Mouse (Mus musculus): ENCODE results near the gene Chd3. TPM values are rescaled to one million over a fixed set of nuclear protein-coding genes. Genes with fewer than 3 reads are reported as not detected.
A peak's percentile ranks its signal among the peaks of the same experiment; 100 is the strongest.

Gene Chd3
- polyA plus RNA-seq, 1 experiment from 2014 or later = 52.4 TPM

GRCm38 (mm10) chr11:69365722-69366121 is 3.5 kb downstream of the Chd3 start:
- H3K9ac ChIP-seq (ENCODE audit: low read length) = peak overlapping the region; percentile 31
- H3K4me3 ChIP-seq (ENCODE audit: low read depth, low read length) = peak overlapping the region; percentile 80
- WGBS = 14% methylated on average over 6 of the region's 6 CpGs
- H3K9me3 ChIP-seq (ENCODE audit: control insufficient read depth, low read length) = no peaks in the 10 kb centered on the region
- no peaks in the 10 kb centered on the region for H3K27me3 ChIP-seq (replicated peaks; ENCODE audit: control insufficient read depth, insufficient read depth, low read length)
- peaks cover 32% of the 10 kb centered on the region for H3K36me3 ChIP-seq (ENCODE audit: control insufficient read depth, insufficient read depth, low read length)
- H3K4me1 ChIP-seq (replicated peaks; ENCODE audit: control insufficient read depth, insufficient read depth, low read length) = peaks cover 29% of the 10 kb centered on the region
- ATAC-seq (replicated peaks; ENCODE audit: low FRiP score, low TSS enrichment, low read depth) (no peak), DNase-seq (ENCODE audit: low spot score) (peak; percentile 66)
- peak overlapping the region; percentile 95 for H3K27ac ChIP-seq (ENCODE audit: low read depth)
- peak overlapping the region; percentile 64 for H3K4me2 ChIP-seq (ENCODE audit: low read length)

GRCm38 (mm10) chr11:69364910-69365309 is 4.3 kb downstream of the Chd3 start:
- Histone ChIP-seq H3K9me3 (ENCODE audit: control insufficient read depth, low read length) (no peaks in the 10 kb centered on the region), H3K36me3 (ENCODE audit: control insufficient read depth, insufficient read depth, low read length) (peaks cover 40% of the 10 kb centered on the region), H3K4me3 (ENCODE audit: low read depth, low read length) (0 out of 2 replicates have a peak overlapping the region, but pooled peaks have one; percentile 80), H3K27ac (ENCODE audit: low read depth) (peak overlapping the region; percentile 95), H3K4me1 (replicated peaks; ENCODE audit: control insufficient read depth, insufficient read depth, low read length) (peaks cover 26% of the 10 kb centered on the region), H3K27me3 (replicated peaks; ENCODE audit: control insufficient read depth, insufficient read depth, low read length) (no peaks in the 10 kb centered on the region), H3K4me2 (ENCODE audit: low read length) (peak overlapping the region; percentile 64), H3K9ac (ENCODE audit: low read length) (no peak overlapping the region)
- ATAC-seq (replicated peaks; ENCODE audit: low FRiP score, low TSS enrichment, low read depth) (no peak; the same call in 1 of the 2 replicates), DNase-seq (ENCODE audit: low spot score) (peak; percentile 85)
- WGBS = 2% methylated on average over 6 of the region's 6 CpGs

- Histone ChIP-seq H3K4me3 (ENCODE audit: low read depth, low read length) (no peak overlapping the region), H3K36me3 (ENCODE audit: control insufficient read depth, insufficient read depth, low read length) (peaks cover 45% of the 10 kb centered on the region), H3K4me2 (ENCODE audit: low read length) (peak overlapping the region; percentile 64), H3K9ac (ENCODE audit: low read length) (no peak overlapping the region), H3K4me1 (replicated peaks; ENCODE audit: control insufficient read depth, insufficient read depth, low read length) (peaks cover 26% of the 10 kb centered on the region), H3K27ac (ENCODE audit: low read depth) (peak overlapping the region; percentile 95), H3K27me3 (replicated peaks; ENCODE audit: control insufficient read depth, insufficient read depth, low read length) (no peaks in the 10 kb centered on the region), H3K9me3 (ENCODE audit: control insufficient read depth, low read length) (no peaks in the 10 kb centered on the region)
- no peak for ATAC-seq (replicated peaks; ENCODE audit: low FRiP score, low TSS enrichment, low read depth)
- WGBS = 47% methylated on average over 8 of the region's 8 CpGs
- DNase-seq (ENCODE audit: low spot score) = no peak
Measured at GRCm38 (mm10) chr11:69364376-69364775, 4.8 kb downstream of the Chd3 start.

- H3K9me3 ChIP-seq (ENCODE audit: control insufficient read depth, low read length) = no peaks in the 10 kb centered on the region
- no peak overlapping the region for H3K4me2 ChIP-seq (ENCODE audit: low read length)
- H3K36me3 ChIP-seq (ENCODE audit: control insufficient read depth, insufficient read depth, low read length) = peaks cover 64% of the 10 kb centered on the region
- ATAC-seq (replicated peaks; ENCODE audit: low FRiP score, low TSS enrichment, low read depth) = no peak
- H3K27ac ChIP-seq (ENCODE audit: low read depth) = no peak overlapping the region
- no peak overlapping the region for H3K9ac ChIP-seq (ENCODE audit: low read length)
- no peak for DNase-seq (ENCODE audit: low spot score)
- H3K27me3 ChIP-seq (replicated peaks; ENCODE audit: control insufficient read depth, insufficient read depth, low read length) = no peaks in the 10 kb centered on the region
- peaks cover 26% of the 10 kb centered on the region for H3K4me1 ChIP-seq (replicated peaks; ENCODE audit: control insufficient read depth, insufficient read depth, low read length)
- no peak overlapping the region for H3K4me3 ChIP-seq (ENCODE audit: low read depth, low read length)
- WGBS = 83% methylated on average over 2 of the region's 2 CpGs
Measured at GRCm38 (mm10) chr11:69362479-69362878, 6.7 kb downstream of the Chd3 start.

GRCm38 (mm10) chr11:69362021-69362420 is 7.2 kb downstream of the Chd3 start:
- no peak for DNase-seq (ENCODE audit: low spot score)

GRCm38 (mm10) chr11:69357690-69358089 is 11.5 kb downstream of the Chd3 start:
- no peaks in the 10 kb centered on the region for H3K4me1 ChIP-seq (replicated peaks; ENCODE audit: control insufficient read depth, insufficient read depth, low read length)
- 88% methylated on average over 12 of the region's 12 CpGs for WGBS
- peaks cover 100% of the 10 kb centered on the region for H3K36me3 ChIP-seq (ENCODE audit: control insufficient read depth, insufficient read depth, low read length)

More at GRCm38 (mm10) chr11:69362021-69362420, 7.2 kb downstream of the Chd3 start:
- Histone ChIP-seq H3K9ac (ENCODE audit: low read length) (no peak overlapping the region), H3K4me1 (replicated peaks; ENCODE audit: control insufficient read depth, insufficient read depth, low read length) (peaks cover 24% of the 10 kb centered on the region), H3K4me2 (ENCODE audit: low read length) (no peak overlapping the region), H3K27ac (ENCODE audit: low read depth) (no peak overlapping the region), H3K9me3 (ENCODE audit: control insufficient read depth, low read length) (no peaks in the 10 kb centered on the region), H3K36me3 (ENCODE audit: control insufficient read depth, insufficient read depth, low read length) (peaks cover 69% of the 10 kb centered on the region), H3K4me3 (ENCODE audit: low read depth, low read length) (no peak overlapping the region), H3K27me3 (replicated peaks; ENCODE audit: control insufficient read depth, insufficient read depth, low read length) (no peaks in the 10 kb centered on the region)
- ATAC-seq (replicated peaks; ENCODE audit: low FRiP score, low TSS enrichment, low read depth) = no peak
- 74% methylated on average over 7 of the region's 7 CpGs for WGBS

GRCm38 (mm10) chr11:69356544-69356943 is 12.7 kb downstream of the Chd3 start:
- no peak overlapping the region for H3K4me3 ChIP-seq (ENCODE audit: low read depth, low read length)

More at GRCm38 (mm10) chr11:69357690-69358089, 11.5 kb downstream of the Chd3 start:
- DNase-seq (ENCODE audit: low spot score) = no peak
- Histone ChIP-seq H3K4me2 (ENCODE audit: low read length) (no peak overlapping the region), H3K9me3 (ENCODE audit: control insufficient read depth, low read length) (no peaks in the 10 kb centered on the region), H3K27ac (ENCODE audit: low read depth) (no peak overlapping the region), H3K4me3 (ENCODE audit: low read depth, low read length) (no peak overlapping the region), H3K27me3 (replicated peaks; ENCODE audit: control insufficient read depth, insufficient read depth, low read length) (no peaks in the 10 kb centered on the region), H3K9ac (ENCODE audit: low read length) (no peak overlapping the region)
- ATAC-seq (replicated peaks; ENCODE audit: low FRiP score, low TSS enrichment, low read depth) = no peak

GRCm38 (mm10) chr11:69346441-69346840 is 22.8 kb downstream of the Chd3 start:
- peaks cover 2% of the 10 kb centered on the region; the same call in 1 of the 2 replicates for H3K4me1 ChIP-seq (replicated peaks; ENCODE audit: control insufficient read depth, insufficient read depth, low read length)
- no peak overlapping the region for H3K9ac ChIP-seq (ENCODE audit: low read length)
- 92% methylated on average over 25 of the region's 26 CpGs for WGBS
- DNase-seq (ENCODE audit: low spot score) (no peak), ATAC-seq (replicated peaks; ENCODE audit: low FRiP score, low TSS enrichment, low read depth) (no peak)
- H3K4me2 ChIP-seq (ENCODE audit: low read length) = no peak overlapping the region
- no peaks in the 10 kb centered on the region for H3K9me3 ChIP-seq (ENCODE audit: control insufficient read depth, low read length)
- peaks cover 86% of the 10 kb centered on the region for H3K36me3 ChIP-seq (ENCODE audit: control insufficient read depth, insufficient read depth, low read length)
- H3K4me3 ChIP-seq (ENCODE audit: low read depth, low read length) = no peak overlapping the region
- H3K27me3 ChIP-seq (replicated peaks; ENCODE audit: control insufficient read depth, insufficient read depth, low read length) = no peaks in the 10 kb centered on the region
- no peak overlapping the region for H3K27ac ChIP-seq (ENCODE audit: low read depth)

More at GRCm38 (mm10) chr11:69356544-69356943, 12.7 kb downstream of the Chd3 start:
- H3K9me3 ChIP-seq (ENCODE audit: control insufficient read depth, low read length) = no peaks in the 10 kb centered on the region
- no peak overlapping the region for H3K27ac ChIP-seq (ENCODE audit: low read depth)
- DNase-seq (ENCODE audit: low spot score) (no peak), ATAC-seq (replicated peaks; ENCODE audit: low FRiP score, low TSS enrichment, low read depth) (no peak)
- 92% methylated on average over 5 of the region's 5 CpGs for WGBS
- no peak overlapping the region for H3K4me2 ChIP-seq (ENCODE audit: low read length)
- no peaks in the 10 kb centered on the region for H3K4me1 ChIP-seq (replicated peaks; ENCODE audit: control insufficient read depth, insufficient read depth, low read length)
- no peak overlapping the region for H3K9ac ChIP-seq (ENCODE audit: low read length)
- H3K36me3 ChIP-seq (ENCODE audit: control insufficient read depth, insufficient read depth, low read length) = peaks cover 100% of the 10 kb centered on the region
- H3K27me3 ChIP-seq (replicated peaks; ENCODE audit: control insufficient read depth, insufficient read depth, low read length) = no peaks in the 10 kb centered on the region

All from intestine, embryonic 14.5 days (tissue).